Mouse (Mus musculus) megakaryocyte, adult 5-6 weeks (primary cell): ENCODE results near the gene Acot3. TPM values are rescaled to one million over a fixed set of nuclear protein-coding genes. Genes with fewer than 3 reads are reported as not detected.
A peak's percentile ranks its signal among the peaks of the same experiment; 100 is the strongest.
"Not testable (repeated sequence)": the region's sequence is repeated elsewhere in the genome, so short reads cannot be mapped to it uniquely, and the experiment has no call there.

Experiments
- ATAC-seq: 2 replicates; pipeline ENCODE4 v1.8.0; 2016; ENCODE audit warnings: mild to moderate bottlenecking, inconsistent platforms; ENCODE audit not compliant: poor library complexity, severe bottlenecking
- total RNA-seq, 2 experiments: library from RNA; stranded (forward) in 1 of 2; stranded (reverse) in 1 of 2; fragments of 153-499, 151-499 nt in 1 of 2; fragments of 221-1000, 200-1000 nt in 1 of 2; gene quantifications; 2 replicates each; pipeline versions ENCODE4 v1.2.3 to v1.2.4; 2015 to 2017

Acot3 gene
- total RNA-seq, 2 experiments from 2014 or later = not detected

DNA sequence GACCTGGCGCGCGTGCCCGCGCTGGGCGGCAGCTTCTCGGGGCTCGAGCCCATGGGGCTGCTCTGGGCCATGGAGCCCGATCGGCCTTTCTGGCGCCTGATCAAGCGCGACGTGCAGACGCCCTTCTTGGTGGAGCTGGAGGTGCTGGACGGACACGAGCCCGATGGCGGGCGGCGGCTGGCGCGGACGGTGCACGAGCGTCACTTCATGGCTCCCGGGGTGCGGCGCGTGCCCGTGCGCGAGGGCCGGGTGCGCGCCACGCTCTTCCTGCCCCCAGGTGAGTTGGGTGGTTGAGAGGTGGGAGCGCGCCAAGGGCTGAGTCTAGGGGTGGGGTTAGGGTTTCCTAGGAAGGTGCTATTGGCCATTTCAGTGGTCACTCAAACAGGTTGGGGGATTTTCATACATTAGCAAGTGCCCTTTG, 13.2 kb upstream of the Acot3 start, which contains the start of gene Gm49366:
Gm49366 (plus strand) TSS at position 245 of the 421 bp plus-strand sequence.
- ATAC-seq = not testable (repeated sequence)

DNA sequence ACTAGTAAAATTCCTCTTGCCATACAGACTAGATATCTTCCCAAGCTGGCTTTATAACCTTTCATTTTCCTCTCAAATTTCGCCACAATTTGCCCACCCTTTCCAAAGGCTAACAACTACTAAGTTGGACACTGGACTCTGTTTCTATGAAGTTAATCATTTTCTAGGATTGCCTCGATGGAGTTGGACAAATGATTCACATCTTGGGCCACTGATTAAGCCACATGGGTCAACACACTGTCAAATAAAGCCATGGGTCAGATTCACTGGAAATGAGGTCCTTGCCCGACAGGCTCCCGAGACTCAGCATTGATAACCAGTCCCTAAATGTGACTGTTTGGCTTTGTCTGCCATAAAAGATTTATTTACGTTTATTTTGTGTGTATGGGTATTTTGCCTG, 9.7 kb upstream of the Acot3 start:
- ATAC-seq = no peak

DNA sequence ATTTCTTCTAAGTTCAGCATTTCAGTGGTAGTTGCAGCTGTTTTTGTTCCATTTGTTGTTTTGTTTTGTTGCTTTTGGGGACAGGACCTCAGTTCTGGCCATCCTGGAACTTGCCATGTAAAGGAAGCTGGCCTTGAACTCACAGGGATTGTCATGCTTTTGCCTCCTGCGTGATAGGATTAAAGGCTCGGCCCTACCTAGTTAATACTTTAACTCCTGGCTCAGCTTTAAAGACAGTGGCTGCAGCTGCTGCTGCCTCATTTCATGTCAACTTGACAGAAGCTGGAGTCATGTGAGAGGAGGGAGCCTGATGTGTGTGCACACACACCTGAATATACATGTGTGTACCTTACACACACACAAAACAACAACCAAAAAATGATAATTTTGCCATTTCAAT, 7.9 kb upstream of the Acot3 start:
- ATAC-seq = no peak

DNA sequence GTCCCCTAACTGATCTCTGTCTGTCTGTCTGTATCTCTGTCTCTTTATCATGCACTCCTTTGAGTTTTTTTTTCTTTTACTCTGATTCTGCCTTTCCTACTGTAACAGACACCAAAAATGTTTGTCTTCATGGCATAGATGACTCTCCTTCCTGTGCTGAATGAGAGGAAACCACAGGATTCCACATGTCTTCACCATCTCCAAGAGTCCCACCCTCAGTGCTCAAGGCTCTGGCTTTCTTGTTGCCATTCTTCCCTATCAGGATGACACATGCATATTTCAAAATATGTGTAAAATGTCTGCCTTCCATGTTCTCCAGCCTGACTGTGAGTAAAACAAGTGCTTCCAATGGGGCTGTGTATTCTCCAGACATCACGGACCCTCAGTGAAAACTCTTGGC, 5.0 kb upstream of the Acot3 start:
- no peak for ATAC-seq

- not testable (repeated sequence) for ATAC-seq
These were observed 1.2 kb upstream of the Acot3 start for GRCm38 (mm10) chr12:84050744-84051143.

- ATAC-seq = no peak
These were observed 665 bp downstream of the Acot3 start for GRCm38 (mm10) chr12:84052609-84053008.

GRCm38 (mm10) chr12:84053173-84053572, 1.2 kb downstream of the Acot3 start:
- ATAC-seq = no peak

DNA sequence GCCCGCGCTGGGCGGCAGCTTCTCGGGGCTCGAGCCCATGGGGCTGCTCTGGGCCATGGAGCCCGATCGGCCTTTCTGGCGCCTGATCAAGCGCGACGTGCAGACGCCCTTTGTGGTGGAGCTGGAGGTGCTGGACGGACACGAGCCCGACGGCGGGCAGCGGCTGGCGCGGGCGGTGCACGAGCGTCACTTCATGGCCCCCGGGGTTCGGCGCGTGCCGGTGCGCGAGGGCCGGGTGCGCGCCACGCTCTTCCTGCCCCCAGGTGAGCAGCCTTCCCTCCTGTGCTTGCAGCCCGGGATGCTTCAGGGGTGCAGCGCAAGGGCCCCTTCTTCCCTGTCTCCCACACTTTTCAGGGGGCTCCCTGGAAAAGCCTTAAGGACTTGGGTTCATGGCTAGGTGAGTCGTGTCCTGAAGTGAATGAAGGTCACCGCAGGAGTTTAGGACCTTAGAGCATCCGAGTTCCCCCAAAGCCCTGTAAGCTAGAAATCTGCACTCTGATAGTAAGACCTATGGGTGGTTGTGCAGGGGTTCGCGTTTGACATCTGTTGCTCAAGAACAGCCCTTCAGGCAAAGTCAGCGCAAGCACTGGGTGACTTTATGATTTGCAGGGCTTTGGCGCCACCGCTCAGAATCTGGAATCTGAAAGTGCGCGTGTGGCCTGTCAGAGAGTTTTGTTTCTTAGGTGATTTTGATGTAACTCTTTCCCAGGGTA, 1.9 kb downstream of the Acot3 start:
- ATAC-seq = no peak

DNA sequence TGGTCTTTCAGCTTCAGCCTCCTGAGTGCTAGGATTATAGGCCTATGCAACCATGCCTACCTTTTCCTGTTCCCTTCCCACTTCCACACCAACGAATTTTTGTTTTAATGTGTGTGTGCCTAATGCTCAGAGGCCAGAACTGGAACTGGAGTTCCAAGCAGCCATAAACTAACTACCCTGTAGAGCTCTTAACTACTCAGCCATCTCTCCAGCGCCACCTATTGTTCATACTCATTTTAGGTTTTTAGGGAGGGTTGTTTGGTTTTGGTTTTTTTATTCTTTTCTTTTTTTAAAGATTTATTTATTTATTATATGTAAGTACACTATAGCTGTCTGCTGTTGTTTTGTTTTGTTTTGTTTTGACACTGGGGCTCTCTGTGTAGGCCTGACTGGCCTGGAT, 9.0 kb downstream of the Acot3 start:
- peak; percentile 51; the same call in 1 of the 2 replicates for ATAC-seq

- no peak for ATAC-seq
These were observed 10.4 kb downstream of the Acot3 start for GRCm38 (mm10) chr12:84062336-84062735.

DNA sequence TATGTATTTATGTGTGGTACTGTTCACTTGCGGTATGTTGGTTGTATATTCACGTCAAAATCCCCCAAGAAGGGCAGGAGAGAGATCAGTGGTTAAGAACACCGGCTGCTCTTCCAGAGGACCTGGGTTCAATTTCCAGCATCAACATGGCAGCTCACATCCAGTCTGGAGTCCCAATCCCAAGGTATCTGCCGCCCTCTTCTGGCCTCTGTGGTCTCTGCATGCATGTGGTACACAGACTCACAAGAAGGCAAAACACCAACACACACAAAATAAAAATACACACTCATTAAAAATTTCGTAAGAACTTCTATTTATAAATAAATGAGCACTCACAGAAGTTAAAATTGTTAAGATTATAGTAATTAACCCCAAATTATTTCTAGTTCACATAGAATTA, 11.3 kb downstream of the Acot3 start:
- ATAC-seq = no peak

- no peak for ATAC-seq
These were observed 11.9 kb downstream of the Acot3 start for GRCm38 (mm10) chr12:84063833-84064232.

- ATAC-seq = no peak
These were observed 12.7 kb downstream of the Acot3 start for GRCm38 (mm10) chr12:84064621-84065020.

DNA sequence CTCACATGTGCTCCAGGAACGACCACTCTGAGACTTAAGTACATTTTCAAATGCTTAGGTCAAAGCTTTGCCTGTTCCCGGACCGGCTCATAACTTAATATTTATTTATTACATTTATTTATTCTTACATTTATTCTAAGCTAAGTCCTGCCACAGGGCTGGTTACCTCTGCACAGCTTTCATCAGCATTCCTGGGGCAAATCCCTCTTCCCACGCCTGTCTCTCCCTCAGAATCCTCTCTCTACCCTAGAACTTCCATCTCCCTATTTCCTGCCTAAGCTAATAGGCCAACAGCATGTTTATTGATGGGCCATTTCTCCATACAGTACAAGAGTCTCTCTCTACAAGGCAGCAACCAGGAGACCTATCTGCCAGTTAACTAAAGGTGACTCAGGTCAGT, 15.8 kb downstream of the Acot3 start:
- no peak for ATAC-seq

GRCm38 (mm10) chr12:84068296-84068695, 16.4 kb downstream of the Acot3 start:
- ATAC-seq = no peak

DNA sequence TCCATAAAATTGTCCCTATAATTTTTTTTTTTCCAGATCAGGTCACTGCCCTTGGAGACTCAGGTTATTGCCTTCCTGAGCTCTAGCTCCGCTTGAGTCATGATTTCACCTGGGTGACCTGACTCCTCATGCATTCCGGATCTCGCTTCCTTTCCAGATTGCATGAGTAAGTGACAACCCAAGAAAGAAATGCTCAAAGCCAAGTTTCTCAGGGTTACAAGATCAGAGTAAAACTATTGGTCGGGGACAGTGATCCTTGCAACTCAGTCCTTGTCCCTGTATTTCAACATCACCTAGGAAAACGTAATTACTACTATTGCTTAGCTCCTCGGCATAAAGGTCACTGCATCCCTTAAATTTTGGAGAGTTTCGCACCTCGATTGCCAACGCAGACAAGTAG, 17.0 kb downstream of the Acot3 start, which contains the start of gene Acot5:
Acot5 (plus strand) TSS at position 340 of the 400 bp plus-strand sequence.
- ATAC-seq = no peak

- ATAC-seq = not testable (repeated sequence)
These were observed 17.6 kb downstream of the Acot3 start for GRCm38 (mm10) chr12:84069582-84069981.

DNA sequence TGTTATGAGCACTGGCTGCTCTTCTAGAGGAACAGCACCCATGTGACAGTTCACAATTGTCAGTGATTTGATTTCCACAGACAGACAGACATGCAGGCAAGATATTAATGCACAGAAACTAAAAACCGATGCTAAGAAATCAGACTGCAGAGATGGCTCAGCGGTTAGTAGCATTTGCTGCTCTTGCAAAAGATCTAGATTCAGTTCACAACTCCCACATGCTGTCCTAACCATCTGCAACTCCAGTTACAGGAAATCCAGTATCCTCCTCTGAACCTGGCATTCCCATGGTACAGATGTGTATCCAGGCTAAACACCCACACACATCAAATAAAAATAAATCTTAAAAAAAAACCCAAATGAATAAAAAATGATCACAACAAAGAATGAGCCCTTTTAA, 19.8 kb downstream of the Acot3 start:
- no peak for ATAC-seq

GRCm38 (mm10) chr12:84077371-84077990, 25.5 kb downstream of the Acot3 start:
- ATAC-seq = no peak

- ATAC-seq = no peak
These were observed 31.9 kb downstream of the Acot3 start for GRCm38 (mm10) chr12:84083842-84084241.

DNA sequence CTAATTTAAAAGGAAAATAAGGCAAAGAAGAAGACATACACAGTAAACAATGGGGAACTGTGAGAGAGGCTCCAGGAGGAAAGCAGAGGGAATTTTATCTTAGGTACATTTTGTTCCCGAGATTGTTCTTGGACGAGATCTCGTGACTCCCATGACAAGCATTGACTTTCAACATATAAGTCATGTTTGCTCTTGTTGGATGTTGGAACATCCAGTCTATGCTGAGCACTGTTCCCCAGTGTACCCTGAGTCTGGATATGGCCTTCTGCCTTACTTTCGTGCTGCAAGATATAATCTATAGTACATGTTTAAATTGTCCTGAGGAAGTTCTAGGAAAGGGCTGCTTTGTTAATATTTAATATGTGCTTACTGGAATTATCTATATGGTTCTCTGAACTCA, 32.6 kb downstream of the Acot3 start:
- no peak for ATAC-seq

GRCm38 (mm10) chr12:84094666-84095065, 42.7 kb downstream of the Acot3 start:
- not testable (repeated sequence) for ATAC-seq
